ENCODE assay signal across 8 mouse cellular contexts in genomic region chr2:79367451-79368450, GRCm38 (mm10).
DNase-seq lines count a peak whose midpoint lies in the region; ATAC-seq and TF ChIP-seq lines count a peak whose summit lies in the region.

No protein-coding gene starts in this region.

- H3K9me3 ChIP-seq in limb, embryonic 11.5 days (ENCODE audit: control insufficient read depth, low read length): no peaks in the 10 kb centered on the region
- H3K9me3 ChIP-seq in limb, embryonic 10.5 days (replicated peaks): no peaks in the 10 kb centered on the region
- H3K9me3 ChIP-seq in liver, postnatal 0 days (ENCODE audit: low read length): no peaks in the 10 kb centered on the region
- no peaks in the 10 kb centered on the region for H3K9me3 ChIP-seq in kidney, embryonic 15.5 days (replicated peaks)

- no peak overlapping the region for H3K4me2 ChIP-seq in limb, embryonic 11.5 days (ENCODE audit: low read depth, severe bottlenecking)
- peak overlapping the region; percentile 58 for H3K4me2 ChIP-seq in liver, postnatal 0 days (ENCODE audit: low read depth, low read length)
- H3K4me2 ChIP-seq in kidney, embryonic 15.5 days: no peak overlapping the region

- ATAC-seq in limb, embryonic 11.5 days (ENCODE audit: insufficient number of reproducible peaks, low FRiP score, low TSS enrichment, low read depth): no peak
- ATAC-seq in liver, postnatal 0 days: no peak
- ATAC-seq in kidney, embryonic 15.5 days (replicated peaks; ENCODE audit: low FRiP score): no peak

- no peak overlapping the region for H3K4me3 ChIP-seq in limb, embryonic 11.5 days (ENCODE audit: low read depth, low read length)
- H3K4me3 ChIP-seq in limb, embryonic 10.5 days: no peak overlapping the region
- peak overlapping the region; percentile 20; the same call in 1 of the 2 replicates for H3K4me3 ChIP-seq in liver, postnatal 0 days (ENCODE audit: low read depth, low read length)
- H3K4me3 ChIP-seq in kidney, embryonic 15.5 days (replicated peaks): no peak overlapping the region

- H3K27me3 ChIP-seq in limb, embryonic 11.5 days (ENCODE audit: control insufficient read depth, insufficient read depth, low read length): no peaks in the 10 kb centered on the region
- no peaks in the 10 kb centered on the region for H3K27me3 ChIP-seq in limb, embryonic 10.5 days (ENCODE audit: low read depth, poor library complexity, severe bottlenecking)
- no peaks in the 10 kb centered on the region for H3K27me3 ChIP-seq in liver, postnatal 0 days (ENCODE audit: insufficient read depth, low read length)
- no peaks in the 10 kb centered on the region for H3K27me3 ChIP-seq in kidney, embryonic 15.5 days

- no peaks in the 10 kb centered on the region for H3K36me3 ChIP-seq in limb, embryonic 11.5 days (ENCODE audit: control insufficient read depth, insufficient read depth, low read length)
- H3K36me3 ChIP-seq in limb, embryonic 10.5 days: no peaks in the 10 kb centered on the region
- H3K36me3 ChIP-seq in liver, postnatal 0 days (replicated peaks; ENCODE audit: insufficient read depth, low read length): no peaks in the 10 kb centered on the region
- H3K36me3 ChIP-seq in kidney, embryonic 15.5 days: no peaks in the 10 kb centered on the region

- TF ChIP-seq EP300 in liver, postnatal 0 days (IDR thresholded peaks at IDR 0.05; ENCODE audit: low read depth): no peak

- intact Hi-C loops in gastrocnemius, postnatal 14 days (cut with DNase I; ENCODE audit: low total_unique reads): no loop called here

- H3K4me1 ChIP-seq in limb, embryonic 11.5 days (ENCODE audit: control insufficient read depth, insufficient read depth, low read length): no peaks in the 10 kb centered on the region
- H3K4me1 ChIP-seq in limb, embryonic 10.5 days: peaks cover 5% of the 10 kb centered on the region; the same call in 1 of the 2 replicates
- H3K4me1 ChIP-seq in liver, postnatal 0 days (ENCODE audit: insufficient read depth): peaks cover 4% of the 10 kb centered on the region
- no peaks in the 10 kb centered on the region for H3K4me1 ChIP-seq in kidney, embryonic 15.5 days

- H3K27ac ChIP-seq in limb, embryonic 11.5 days (replicated peaks; ENCODE audit: low read depth, low read length): no peak overlapping the region
- no peak overlapping the region for H3K27ac ChIP-seq in limb, embryonic 10.5 days
- H3K27ac ChIP-seq in liver, postnatal 0 days (ENCODE audit: low read depth): peak overlapping the region; percentile 88
- no peak overlapping the region for H3K27ac ChIP-seq in kidney, embryonic 15.5 days

- peak; percentile 35 for DNase-seq in limb, embryonic 11.5 days (ENCODE audit: low spot score)
- no peak for DNase-seq in limb, embryonic 10.5 days (ENCODE audit: low spot score)
- DNase-seq in Muller cell, postnatal 12 days (ENCODE audit: inconsistent ontology term): peak; percentile 56
- peak; percentile 45 for DNase-seq in embryo, embryonic 10 days (ENCODE audit: low spot score)
- no peak for DNase-seq in liver, postnatal 0 days
- DNase-seq in gastrocnemius, postnatal 14 days: no peak
- DNase-seq in kidney, adult 11 months: no peak

- WGBS in limb, embryonic 11.5 days: 74% methylated on average over 18 of the region's 18 CpGs
- WGBS in limb, embryonic 10.5 days: 78% methylated on average over 18 of the region's 18 CpGs
- 62% methylated on average over 18 of the region's 18 CpGs for WGBS in liver, postnatal 0 days (ENCODE audit: insufficient replicate concordance)
- 80% methylated on average over 18 of the region's 18 CpGs for WGBS in kidney, embryonic 15.5 days

- TF ChIP-seq CTCF in liver, postnatal 0 days (IDR thresholded peaks at IDR 0.05; ENCODE audit: low read depth): peak; percentile 40

- no peak overlapping the region; the same call in 1 of the 2 replicates for H3K9ac ChIP-seq in limb, embryonic 11.5 days (ENCODE audit: low read length)
- peak overlapping the region; percentile 50 for H3K9ac ChIP-seq in liver, postnatal 0 days (replicated peaks)
- H3K9ac ChIP-seq in kidney, embryonic 15.5 days: no peak overlapping the region

Comparison
In these comparisons a context has a peak if more than half of its experiments do, and no peak if none do; other contexts are left out.
1. DNase-seq: peak in limb, embryonic 11.5 days (single experiment), Muller cell, postnatal 12 days (single experiment) and embryo, embryonic 10 days (single experiment); none in limb, embryonic 10.5 days (single experiment), liver, postnatal 0 days (single experiment), gastrocnemius, postnatal 14 days (single experiment) and kidney, adult 11 months (single experiment).